Mouse (Mus musculus) heart, embryonic 11.5 days (tissue): ENCODE data around the gene Egr4. TPM values are rescaled to one million over a fixed set of nuclear protein-coding genes. Genes with fewer than 3 reads are reported as not detected.

Experiments
- ATAC-seq: fragments of 200-750 bp; cut with Nextera tagmentation; replicated peaks from 2 replicates; pipeline ENCODE4 v1.8.0; 2017; ENCODE audit warnings: moderate library complexity; ENCODE audit not compliant: insufficient number of reproducible peaks, low FRiP score, low TSS enrichment
- H3K27ac ChIP-seq: fragments of 300-500 bp; sonication (generic); 2 replicates; pipeline ENCODE4 v1.5.1; 2014; ENCODE audit warnings: mild to moderate bottlenecking, low read depth, low read length
- H3K27me3 ChIP-seq: fragments of 300-500 bp; sonication (generic); 2 replicates; pipeline ENCODE4 v1.6.1; 2014; ENCODE audit warnings: mild to moderate bottlenecking, low read length, mixed read lengths; ENCODE audit not compliant: control insufficient read depth, insufficient read depth
- H3K36me3 ChIP-seq: fragments of 300-500 bp; sonication (generic); 2 replicates; pipeline ENCODE4 v1.6.1; 2014; ENCODE audit warnings: mild to moderate bottlenecking, low read length, moderate library complexity, mixed read lengths; ENCODE audit not compliant: control insufficient read depth, insufficient read depth
- H3K4me1 ChIP-seq: fragments of 300-500 bp; sonication (generic); 2 replicates; pipeline ENCODE4 v1.6.1; 2014; ENCODE audit warnings: low read length; ENCODE audit not compliant: control insufficient read depth, insufficient read depth
- H3K4me2 ChIP-seq: fragments of 300-500 bp; sonication (generic); 2 replicates; pipeline ENCODE4 v1.6.1; 2014; ENCODE audit warnings: mild to moderate bottlenecking, moderate library complexity
- H3K4me3 ChIP-seq: fragments of 300-500 bp; sonication (generic); 2 replicates; pipeline ENCODE4 v1.5.1; 2014; ENCODE audit warnings: low read depth, low read length
- H3K9ac ChIP-seq: fragments of 300-500 bp; sonication (generic); 2 replicates; pipeline ENCODE4 v1.6.1; 2014; ENCODE audit warnings: mild to moderate bottlenecking, low read depth, low read length, moderate library complexity
- H3K9me3 ChIP-seq: fragments of 300-500 bp; sonication (generic); replicated peaks from 2 replicates; pipeline ENCODE4 v1.6.1; 2016; ENCODE audit warnings: low read length; ENCODE audit not compliant: control insufficient read depth
- WGBS: fragments of 180-500 bp; shearing (Covaris S2); extraction: QIAGEN DNeasy Blood & Tissue Kit; methylation state at CpG from one replicate; pipeline ENCODE4 v1.1.7; 2014; ENCODE audit not compliant: insufficient replicate concordance; 5-methylcytosine and 5-hydroxymethylcytosine counted together
- polyA plus RNA-seq: library from polyadenylated mRNA; unstranded; fragments of >200 nt; fragmentation: Nextera tagmentation; extraction: Ambion mirVana; gene quantifications from 2 replicates; pipeline ENCODE4 v1.2.1, GENCODE M21; 2014

The Egr4 gene
- polyA plus RNA-seq, 1 experiment from 2014 or later, result not detected

DNA sequence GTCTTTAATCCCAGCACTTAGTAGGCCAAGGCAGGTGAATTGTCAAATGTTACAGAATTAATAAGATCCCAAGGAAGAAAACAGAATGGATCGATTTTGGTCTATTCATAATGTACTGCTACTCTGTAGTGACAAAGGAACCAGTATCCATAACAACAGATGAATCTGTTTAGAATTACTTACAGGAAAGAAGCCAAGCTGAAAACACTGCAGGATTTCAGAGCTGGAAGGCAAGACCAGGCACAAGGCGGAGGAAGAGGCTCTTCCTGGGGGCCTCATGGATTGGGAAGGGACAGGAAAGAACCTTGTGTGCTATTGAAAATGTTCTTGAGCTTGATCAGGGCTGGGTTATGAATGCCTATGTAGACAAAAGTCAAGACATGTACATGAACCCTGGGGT lies 27.7 kb downstream of the Egr4 start:
- H3K27me3 ChIP-seq, result peaks cover 59% of the 10 kb centered on the region

DNA sequence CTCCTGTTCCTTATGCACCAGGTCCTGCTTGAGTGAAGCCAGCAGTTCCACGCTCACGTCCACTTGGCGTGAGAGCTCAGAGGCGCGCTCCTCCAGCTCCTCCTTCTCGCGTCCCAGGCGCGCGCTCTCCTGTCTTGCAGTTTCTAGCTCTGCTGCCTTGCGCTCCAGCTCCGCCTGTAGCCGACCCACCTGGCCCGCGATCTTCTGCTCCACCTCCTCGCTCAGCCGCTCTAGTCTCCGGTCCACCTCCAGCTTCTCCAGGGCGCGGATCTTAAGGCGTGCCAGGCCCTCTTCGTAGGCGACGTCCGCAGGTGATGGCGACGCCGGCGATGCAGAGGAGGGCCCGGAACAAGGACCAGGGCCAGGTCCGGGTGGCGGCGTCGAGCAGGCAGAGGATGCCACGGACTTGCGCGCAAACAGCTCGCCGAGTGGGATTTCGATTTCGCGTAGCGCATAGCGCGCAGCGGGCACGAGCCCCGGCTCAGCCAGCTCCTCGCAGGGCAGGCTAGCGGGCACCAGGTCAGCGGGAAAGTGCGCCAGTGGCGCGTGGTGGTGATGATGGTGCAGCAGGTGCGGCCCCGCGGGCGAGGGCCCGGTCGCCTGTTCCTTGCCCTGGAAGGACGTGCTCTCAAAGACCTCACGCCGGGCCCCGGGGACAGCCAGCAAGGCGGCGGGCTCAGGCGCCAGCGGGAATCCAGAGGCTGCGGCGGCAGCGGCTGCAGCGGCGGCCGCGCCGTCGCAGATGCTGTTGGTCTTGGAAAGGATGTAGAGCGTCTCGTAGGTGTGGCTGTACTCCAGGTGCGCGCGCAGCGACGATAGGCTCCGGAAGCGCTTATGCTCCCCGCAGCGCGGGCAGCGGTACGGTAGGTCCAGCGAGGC lies 29.3 kb downstream of the Egr4 start:
- peak overlapping the region; percentile 56 for H3K4me2 ChIP-seq
- H3K36me3 ChIP-seq, result no peaks in the 10 kb centered on the region
- H3K9me3 ChIP-seq, result no peaks in the 10 kb centered on the region
- peaks cover 4% of the 10 kb centered on the region; the same call in 1 of the 2 replicates for H3K4me1 ChIP-seq
- no peak for ATAC-seq
- peaks cover 76% of the 10 kb centered on the region for H3K27me3 ChIP-seq
- peak overlapping the region; percentile 29 for H3K4me3 ChIP-seq
- WGBS, result 4% methylated on average over 87 of the region's 92 CpGs
- H3K9ac ChIP-seq, result no peak overlapping the region
- H3K27ac ChIP-seq, result no peak overlapping the region

More for the DNA sequence above, 27.7 kb downstream of the Egr4 start:
- no peak for ATAC-seq
- Histone ChIP-seq H3K36me3 (no peaks in the 10 kb centered on the region), H3K9ac (no peak overlapping the region), H3K27ac (no peak overlapping the region), H3K4me1 (peaks cover 4% of the 10 kb centered on the region; the same call in 1 of the 2 replicates), H3K9me3 (no peaks in the 10 kb centered on the region), H3K4me3 (no peak overlapping the region), H3K4me2 (no peak overlapping the region)
- WGBS, result 67% methylated on average over 2 of the region's 2 CpGs

DNA sequence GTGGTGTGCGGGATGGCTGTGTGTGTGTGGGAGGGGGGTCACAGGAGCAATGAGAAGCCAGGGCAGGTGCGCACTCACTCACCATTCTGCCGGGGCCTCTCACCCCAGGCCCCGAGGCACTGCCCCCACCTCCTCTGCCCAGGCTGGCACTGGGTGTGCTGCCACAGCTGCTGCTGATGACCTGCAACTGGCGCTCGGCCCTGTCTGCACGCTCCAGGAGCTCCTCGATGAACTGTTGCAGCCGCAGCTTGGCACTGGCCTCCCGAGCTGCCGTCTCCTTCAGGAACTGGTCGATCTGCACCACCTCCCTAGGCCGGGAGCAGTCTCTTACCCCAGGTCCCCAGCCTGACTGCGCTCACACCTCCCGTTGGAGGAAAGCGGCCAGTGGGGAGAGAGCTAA lies 32.7 kb downstream of the Egr4 start:
- Histone ChIP-seq H3K4me1 (peaks cover 4% of the 10 kb centered on the region; the same call in 1 of the 2 replicates), H3K4me2 (no peak overlapping the region), H3K9me3 (no peaks in the 10 kb centered on the region), H3K27ac (no peak overlapping the region), H3K4me3 (no peak overlapping the region), H3K36me3 (no peaks in the 10 kb centered on the region), H3K9ac (no peak overlapping the region), H3K27me3 (peaks cover 80% of the 10 kb centered on the region)
- ATAC-seq, result no peak
- 60% methylated on average over 16 of the region's 16 CpGs for WGBS

DNA sequence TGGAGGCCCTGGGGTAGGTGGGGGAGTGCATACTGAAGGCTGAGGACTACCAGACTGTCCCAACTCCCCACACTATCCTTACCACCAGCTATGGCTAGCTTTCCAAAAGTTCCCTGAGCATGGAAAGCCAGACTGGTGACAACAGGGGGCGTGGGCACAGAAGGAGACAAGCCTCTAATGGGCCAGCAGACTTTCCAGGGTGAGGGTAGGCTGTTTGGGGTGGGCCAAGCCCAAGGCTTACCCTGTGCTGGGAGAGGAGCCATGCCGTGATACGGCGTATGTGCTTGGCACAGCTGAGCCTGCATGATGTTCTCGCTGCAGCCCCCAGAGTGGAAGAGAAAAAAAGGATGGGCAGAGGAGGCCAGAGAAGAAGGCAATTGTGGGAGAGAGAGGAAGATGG lies 33.4 kb downstream of the Egr4 start:
- no peak overlapping the region for H3K4me2 ChIP-seq
- no peak for ATAC-seq
- H3K4me1 ChIP-seq, result peaks cover 4% of the 10 kb centered on the region; the same call in 1 of the 2 replicates
- no peak overlapping the region for H3K4me3 ChIP-seq
- peaks cover 73% of the 10 kb centered on the region for H3K27me3 ChIP-seq
- 66% methylated on average over 5 of the region's 5 CpGs for WGBS
- H3K27ac ChIP-seq, result no peak overlapping the region
- no peaks in the 10 kb centered on the region for H3K36me3 ChIP-seq
- H3K9ac ChIP-seq, result no peak overlapping the region
- H3K9me3 ChIP-seq, result no peaks in the 10 kb centered on the region

DNA sequence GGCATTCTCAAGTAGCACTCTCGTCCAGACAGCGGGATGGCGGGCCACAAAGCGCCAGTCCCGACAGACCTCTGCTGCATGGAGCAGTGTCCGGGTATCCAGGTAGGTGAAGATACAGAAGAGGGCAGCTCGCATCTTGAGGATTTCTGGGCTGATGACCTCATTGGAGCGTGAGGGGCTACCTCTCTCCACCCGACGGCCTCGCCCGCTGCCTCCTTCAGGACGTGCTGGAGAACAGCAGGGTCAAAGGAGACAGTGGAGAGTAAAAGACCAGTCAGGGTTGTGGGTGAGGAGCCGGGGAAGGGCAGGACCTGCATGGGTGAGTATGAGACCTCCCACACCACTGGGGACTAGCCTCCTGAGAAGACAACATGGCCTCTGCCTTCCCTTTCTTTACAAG lies 35.0 kb downstream of the Egr4 start:
- no peaks in the 10 kb centered on the region for H3K36me3 ChIP-seq
- no peak overlapping the region for H3K4me3 ChIP-seq
- H3K4me1 ChIP-seq, result no peaks in the 10 kb centered on the region
- no peak for ATAC-seq
- 28% methylated on average over 14 of the region's 14 CpGs for WGBS
- no peaks in the 10 kb centered on the region for H3K9me3 ChIP-seq
- H3K9ac ChIP-seq, result no peak overlapping the region
- H3K27ac ChIP-seq, result no peak overlapping the region
- peaks cover 60% of the 10 kb centered on the region for H3K27me3 ChIP-seq
- no peak overlapping the region for H3K4me2 ChIP-seq

DNA sequence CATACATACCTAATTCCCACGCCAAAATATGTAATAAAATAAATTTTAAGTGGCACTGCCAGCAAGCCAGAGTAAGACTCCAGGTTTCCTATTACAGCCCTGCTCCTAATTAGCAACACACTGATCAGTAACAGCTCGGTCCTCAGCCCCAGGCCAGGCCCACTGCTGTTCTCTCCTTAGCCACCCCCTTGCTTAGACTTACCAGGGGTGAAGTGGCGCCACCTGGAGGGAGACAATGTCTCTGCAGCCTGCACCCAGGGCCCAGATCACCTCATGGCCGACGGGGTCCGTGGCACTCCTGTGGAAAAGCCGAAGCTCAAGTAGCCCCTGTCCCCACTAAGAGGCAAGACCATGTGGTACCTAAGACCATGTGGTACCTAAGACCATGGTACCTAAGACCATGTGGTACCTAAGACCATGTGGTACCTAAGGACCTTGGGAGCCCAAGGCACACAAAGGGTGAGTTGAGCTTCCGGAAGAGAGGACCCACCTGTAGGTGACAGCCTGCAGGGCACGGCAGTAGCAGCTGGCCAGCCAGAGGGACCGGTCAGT lies 35.9 kb downstream of the Egr4 start:
- ATAC-seq, result no peak
- 29% methylated on average over 10 of the region's 10 CpGs for WGBS
- Histone ChIP-seq H3K4me2 (no peak overlapping the region), H3K27ac (no peak overlapping the region), H3K36me3 (no peaks in the 10 kb centered on the region), H3K9me3 (no peaks in the 10 kb centered on the region), H3K4me3 (no peak overlapping the region), H3K9ac (no peak overlapping the region), H3K27me3 (peaks cover 62% of the 10 kb centered on the region), H3K4me1 (no peaks in the 10 kb centered on the region)

DNA sequence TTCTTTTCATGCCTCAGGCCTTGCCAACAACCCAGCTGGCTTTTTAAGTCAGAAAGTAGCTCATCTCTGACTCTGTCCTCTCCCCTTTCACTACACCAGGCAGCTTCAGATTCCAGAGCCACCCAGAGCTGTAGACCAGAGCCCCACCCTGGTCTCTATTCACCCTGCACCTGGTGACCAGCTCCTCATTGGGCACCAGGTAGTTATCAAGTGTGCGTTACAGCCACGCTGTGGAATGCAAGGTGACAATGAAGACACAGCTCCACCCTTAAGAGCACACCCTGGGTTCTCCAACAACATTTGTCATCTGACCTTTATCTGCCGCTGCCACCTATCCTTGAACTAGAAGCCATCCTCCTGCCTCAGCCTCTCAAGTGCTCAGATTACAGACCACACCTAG lies 37.8 kb downstream of the Egr4 start:
- H3K27me3 ChIP-seq, result peaks cover 46% of the 10 kb centered on the region
- H3K36me3 ChIP-seq, result no peaks in the 10 kb centered on the region
- no peak overlapping the region for H3K4me2 ChIP-seq
- ATAC-seq, result no peak
- H3K4me1 ChIP-seq, result no peaks in the 10 kb centered on the region
- no peak overlapping the region for H3K27ac ChIP-seq
- 65% methylated on average over 3 of the region's 3 CpGs for WGBS
- H3K9ac ChIP-seq, result no peak overlapping the region
- H3K4me3 ChIP-seq, result no peak overlapping the region
- H3K9me3 ChIP-seq, result no peaks in the 10 kb centered on the region

DNA sequence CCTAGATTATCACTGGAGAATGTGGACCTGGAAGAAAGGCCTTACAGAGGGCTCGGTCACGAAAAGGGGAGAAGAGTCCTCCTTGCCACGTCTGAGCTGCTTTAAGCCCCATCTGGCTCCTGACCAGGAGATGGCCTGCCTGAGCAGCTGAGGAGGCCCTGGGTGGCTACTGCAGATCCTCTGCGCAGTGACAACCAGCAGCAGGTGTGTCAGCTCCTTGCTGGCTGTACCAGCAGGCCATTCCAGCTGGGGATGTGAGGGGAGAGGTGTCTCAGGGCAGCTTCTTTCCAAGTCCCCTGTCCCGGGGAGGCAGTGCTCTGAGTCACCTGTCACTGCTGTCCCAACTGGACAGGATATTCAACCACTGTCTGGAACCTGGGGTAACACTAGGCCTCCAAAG lies 40.8 kb downstream of the Egr4 start:
- peaks cover 6% of the 10 kb centered on the region; the same call in 1 of the 2 replicates for H3K36me3 ChIP-seq
- 47% methylated on average over 5 of the region's 5 CpGs for WGBS
- no peak overlapping the region for H3K4me2 ChIP-seq
- no peaks in the 10 kb centered on the region for H3K9me3 ChIP-seq
- no peak for ATAC-seq
- no peak overlapping the region for H3K4me3 ChIP-seq
- no peaks in the 10 kb centered on the region for H3K4me1 ChIP-seq
- H3K27ac ChIP-seq, result no peak overlapping the region
- peaks cover 15% of the 10 kb centered on the region for H3K27me3 ChIP-seq
- no peak overlapping the region for H3K9ac ChIP-seq
